Comparison of ENCODE assay signal across 8 mouse cellular contexts in the genomic region with DNA sequence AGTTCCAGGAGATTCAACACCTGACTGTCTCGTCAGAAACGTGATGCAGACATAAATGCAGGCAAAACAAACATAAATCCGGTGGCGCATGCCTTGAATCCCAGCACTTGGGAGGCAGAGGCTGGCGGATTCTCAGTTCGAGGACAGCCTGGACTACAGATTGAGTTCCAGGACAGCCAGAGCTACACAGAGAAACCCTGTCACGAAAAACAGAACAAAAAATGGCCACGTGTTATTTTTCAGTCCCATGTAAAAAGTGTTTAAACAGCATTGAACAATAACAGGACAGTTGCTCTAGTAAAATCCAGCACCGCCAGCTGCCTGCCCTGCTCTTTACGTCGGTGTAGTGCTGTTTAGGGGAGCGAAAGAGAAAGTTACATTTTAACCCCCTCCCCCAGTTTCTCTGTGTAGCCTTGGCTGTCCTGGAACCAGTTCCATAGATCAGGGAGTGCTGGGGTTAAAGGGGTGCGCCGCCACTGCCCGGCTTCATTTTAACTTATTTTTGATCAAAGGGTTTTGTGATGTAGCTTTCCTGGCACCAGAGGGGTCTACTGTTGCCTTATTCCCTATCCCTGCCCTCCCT. TPM values are rescaled to one million over a fixed set of nuclear protein-coding genes. Genes with fewer than 3 reads are reported as not detected.
DNase-seq lines count a peak whose midpoint lies in the region; ATAC-seq and TF ChIP-seq lines count a peak whose summit lies in the region.

No protein-coding gene starts in this region.

- TF ChIP-seq CTCF in left cerebral cortex, adult 2 months (IDR thresholded peaks at IDR 0.05), result no peak
- TF ChIP-seq CTCF in brain, embryonic 14.5 days (IDR thresholded peaks at IDR 0.05; ENCODE audit: borderline replicate concordance, extremely low read depth, insufficient read depth, insufficient read length), result no peak

- TF ChIP-seq POLR2A in brain, embryonic 14.5 days (IDR thresholded peaks at IDR 0.05; ENCODE audit: borderline replicate concordance, extremely low read depth, insufficient read depth, insufficient read length, poor library complexity, severe bottlenecking), result no peak

- peak overlapping the region; percentile 86 for H3K4me3 ChIP-seq in left cerebral cortex, adult 2 months
- H3K4me3 ChIP-seq in hindbrain, embryonic 10.5 days, result peak overlapping the region; percentile 92
- peak overlapping the region; percentile 76 for H3K4me3 ChIP-seq in neural tube, embryonic 13.5 days

- DNase-seq in left cerebral cortex, adult 2 months (ENCODE audit: extremely low spot score in 1 of 2, low spot score in 2 of 2), result no peak
- no peak for DNase-seq in left cerebral cortex, adult 9 months (ENCODE audit: low spot score in 2 of 2)
- peak; percentile 36 for DNase-seq in brain, embryonic 14.5 days (ENCODE audit: low read depth)
- DNase-seq in hindbrain, embryonic 10.5 days (ENCODE audit: low spot score), result peak; percentile 32
- peak; percentile 29 for DNase-seq in liver
- no peak for DNase-seq in left cerebral cortex, adult 8-10 months (ENCODE audit: low spot score in 2 of 2)
- DNase-seq in layer of hippocampus, adult 8-10 months (ENCODE audit: low spot score in 2 of 2), result no peak

- no peaks in the 10 kb centered on the region for H3K9me3 ChIP-seq in hindbrain, embryonic 10.5 days
- no peaks in the 10 kb centered on the region for H3K9me3 ChIP-seq in neural tube, embryonic 13.5 days

- H3K36me3 ChIP-seq in hindbrain, embryonic 10.5 days, result peaks cover 48% of the 10 kb centered on the region
- H3K36me3 ChIP-seq in neural tube, embryonic 13.5 days, result peaks cover 27% of the 10 kb centered on the region

- ATAC-seq in neural tube, embryonic 13.5 days (ENCODE audit: low read depth), result peak; percentile 10; the same call in 1 of the 2 replicates

- WGBS in hindbrain, embryonic 10.5 days, result 1% methylated on average over 15 of the region's 15 CpGs
- under 1% methylated on average over 15 of the region's 15 CpGs for WGBS in neural tube, embryonic 13.5 days

- no peaks in the 10 kb centered on the region for H3K27me3 ChIP-seq in hindbrain, embryonic 10.5 days (ENCODE audit: insufficient read depth, poor library complexity, severe bottlenecking)
- H3K27me3 ChIP-seq in neural tube, embryonic 13.5 days, result no peaks in the 10 kb centered on the region

- H3K27ac ChIP-seq in left cerebral cortex, adult 2 months, result peak overlapping the region; percentile 98; the same call in 1 of the 2 replicates
- peak overlapping the region; percentile 99 for H3K27ac ChIP-seq in hindbrain, embryonic 10.5 days
- peak overlapping the region; percentile 76 for H3K27ac ChIP-seq in neural tube, embryonic 13.5 days (replicated peaks)

- H3K4me1 ChIP-seq in hindbrain, embryonic 10.5 days (replicated peaks), result peaks cover 33% of the 10 kb centered on the region
- peaks cover 29% of the 10 kb centered on the region for H3K4me1 ChIP-seq in neural tube, embryonic 13.5 days (replicated peaks)

- H3K9ac ChIP-seq in neural tube, embryonic 13.5 days, result peak overlapping the region; percentile 77

- intact Hi-C loops in left cerebral cortex, adult 2 months (cut with DNase I), result no loop called here

- peak overlapping the region; percentile 99 for H3K4me2 ChIP-seq in neural tube, embryonic 13.5 days

RNA-seq across cellular contexts. Expression of a gene that starts 0.9 kb away (rescaled TPM):
- total RNA-seq in left cerebral cortex, adult 2 months (2021), result 100 to 1,000 TPM; 146 to 163 TPM
- polyA plus RNA-seq in brain, embryonic 14.5 days (2012; rRNA removed), result 129 and 140 TPM in 2 replicates
- polyA plus RNA-seq in hindbrain, embryonic 10.5 days (2016; fragmentation: Nextera tagmentation; extraction: Ambion mirVana), result 27.4 and 28.4 TPM in 2 replicates
- 49.0 and 52.7 TPM in 2 replicates for polyA plus RNA-seq in neural tube, embryonic 13.5 days (2015; fragmentation: Nextera tagmentation; extraction: Ambion mirVana)
- total RNA-seq in left cerebral cortex, adult 8-10 months (2022), result 100 to 1,000 TPM; 134 to 186 (median 156) TPM
- total RNA-seq in layer of hippocampus, adult 8-10 months (2022), result 100 to 1,000 TPM; 146 to 188 (median 162) TPM

RNA-seq across cellular contexts. Expression of a gene that starts 9.2 kb away (rescaled TPM):
- 100 to 1,000 TPM; 124 to 132 TPM for total RNA-seq in left cerebral cortex, adult 2 months (2021)
- polyA plus RNA-seq in brain, embryonic 14.5 days (2012; rRNA removed), result 191 and 216 TPM in 2 replicates
- polyA plus RNA-seq in hindbrain, embryonic 10.5 days (2016; fragmentation: Nextera tagmentation; extraction: Ambion mirVana), result 149 and 164 TPM in 2 replicates
- polyA plus RNA-seq in neural tube, embryonic 13.5 days (2015; fragmentation: Nextera tagmentation; extraction: Ambion mirVana), result 147 and 170 TPM in 2 replicates
- 100 to 1,000 TPM; 100 to 127 (median 115) TPM for total RNA-seq in left cerebral cortex, adult 8-10 months (2022)
- total RNA-seq in layer of hippocampus, adult 8-10 months (2022), result 100 to 1,000 TPM; 105 to 121 (median 116) TPM

RNA-seq across cellular contexts. Expression of a gene that starts 10.7 kb away (rescaled TPM):
- total RNA-seq in left cerebral cortex, adult 2 months (2021), result 100 to 1,000 TPM; 122 to 124 TPM
- polyA plus RNA-seq in brain, embryonic 14.5 days (2012; rRNA removed), result 224 and 279 TPM in 2 replicates
- 162 and 176 TPM in 2 replicates for polyA plus RNA-seq in hindbrain, embryonic 10.5 days (2016; fragmentation: Nextera tagmentation; extraction: Ambion mirVana)
- 148 and 151 TPM in 2 replicates for polyA plus RNA-seq in neural tube, embryonic 13.5 days (2015; fragmentation: Nextera tagmentation; extraction: Ambion mirVana)
- total RNA-seq in left cerebral cortex, adult 8-10 months (2022), result 100 to 1,000 TPM; 126 to 130 (median 127) TPM
- 100 to 1,000 TPM; 118 to 124 (median 122) TPM for total RNA-seq in layer of hippocampus, adult 8-10 months (2022)

RNA-seq across cellular contexts. Expression of a gene that starts 21.5 kb away (rescaled TPM):
- not detected for total RNA-seq in left cerebral cortex, adult 2 months (2021)
- 0.05 and 0.06 TPM in 2 replicates for polyA plus RNA-seq in brain, embryonic 14.5 days (2012; rRNA removed)
- not detected in 2 replicates for polyA plus RNA-seq in hindbrain, embryonic 10.5 days (2016; fragmentation: Nextera tagmentation; extraction: Ambion mirVana)
- not detected in 2 replicates for polyA plus RNA-seq in neural tube, embryonic 13.5 days (2015; fragmentation: Nextera tagmentation; extraction: Ambion mirVana)
- not detected for total RNA-seq in left cerebral cortex, adult 8-10 months (2022)
- not detected for total RNA-seq in layer of hippocampus, adult 8-10 months (2022)

RNA-seq across cellular contexts. Expression of a gene that starts 24.0 kb away (rescaled TPM):
- 10 to 100 TPM; 21.5 to 25.5 TPM for total RNA-seq in left cerebral cortex, adult 2 months (2021)
- polyA plus RNA-seq in brain, embryonic 14.5 days (2012; rRNA removed), result 102 and 128 TPM in 2 replicates
- 28.0 and 33.4 TPM in 2 replicates for polyA plus RNA-seq in hindbrain, embryonic 10.5 days (2016; fragmentation: Nextera tagmentation; extraction: Ambion mirVana)
- polyA plus RNA-seq in neural tube, embryonic 13.5 days (2015; fragmentation: Nextera tagmentation; extraction: Ambion mirVana), result 48.6 and 50.8 TPM in 2 replicates
- total RNA-seq in left cerebral cortex, adult 8-10 months (2022), result 10 to 100 TPM; 20.1 to 22.0 (median 21.1) TPM
- total RNA-seq in layer of hippocampus, adult 8-10 months (2022), result 10 to 100 TPM; 18.1 to 24.4 (median 23.6) TPM

Comparison
In these comparisons a context has a peak if more than half of its experiments do, and no peak if none do; other contexts are left out.
1. DNase-seq: peak in brain, embryonic 14.5 days (single experiment), hindbrain, embryonic 10.5 days (single experiment) and liver (single experiment); none in left cerebral cortex, adult 2 months (0 of 2), left cerebral cortex, adult 9 months (0 of 2), left cerebral cortex, adult 8-10 months (0 of 2) and layer of hippocampus, adult 8-10 months (0 of 2).
2. Peak in every context shown above with its lines, with median percentiles within 50 percentile points of each other: H3K27ac ChIP-seq and H3K4me3 ChIP-seq.